Mouse (Mus musculus) intestine, embryonic 14.5 days (tissue): ENCODE measurements around the gene Ift46. TPM values are rescaled to one million over a fixed set of nuclear protein-coding genes. Genes with fewer than 3 reads are reported as not detected.
A peak's percentile ranks its signal among the peaks of the same experiment; 100 is the strongest.
"Not testable (repeated sequence)": the region's sequence is repeated elsewhere in the genome, so short reads cannot be mapped to it uniquely, and the experiment has no call there.

Experiments
- ATAC-seq: fragments of 200-750 bp; cut with Nextera tagmentation; replicated peaks from 2 replicates; pipeline ENCODE4 v1.8.0; 2017; ENCODE audit warnings: low read depth, moderate number of reproducible peaks, moderate TSS enrichment, moderate library complexity; ENCODE audit not compliant: low FRiP score, low TSS enrichment
- DNase-seq: peaks from one replicate; pipeline ENCODE4 v3.0.0-alpha.2; 2018; ENCODE audit warnings: low spot score
- H3K27ac ChIP-seq: fragments of 300-500 bp; sonication (generic); 2 replicates; pipeline ENCODE4 v1.5.1; 2014; ENCODE audit warnings: low read depth, mild to moderate bottlenecking, control low read depth
- H3K27me3 ChIP-seq: fragments of 300-500 bp; sonication (generic); replicated peaks from 2 replicates; pipeline ENCODE4 v1.6.1; 2014; ENCODE audit warnings: low read length, control low read depth; ENCODE audit not compliant: control insufficient read depth, insufficient read depth
- H3K36me3 ChIP-seq: fragments of 300-500 bp; sonication (generic); 2 replicates; pipeline ENCODE4 v1.6.1; 2014; ENCODE audit warnings: low read length, control low read depth; ENCODE audit not compliant: control insufficient read depth, insufficient read depth
- H3K4me1 ChIP-seq: fragments of 300-500 bp; sonication (generic); replicated peaks from 2 replicates; pipeline ENCODE4 v1.6.1; 2014; ENCODE audit warnings: low read length, control low read depth, mixed read lengths; ENCODE audit not compliant: control insufficient read depth, insufficient read depth
- H3K4me2 ChIP-seq: fragments of 300-500 bp; sonication (generic); 2 replicates; pipeline ENCODE4 v1.6.1; 2014; ENCODE audit warnings: low read length
- H3K4me3 ChIP-seq: fragments of 300-500 bp; sonication (generic); 2 replicates; pipeline ENCODE4 v1.5.1; 2014; ENCODE audit warnings: low read depth, low read length, control low read depth, mixed read lengths
- H3K9ac ChIP-seq: fragments of 300-500 bp; sonication (generic); 2 replicates; pipeline ENCODE4 v1.6.1; 2014; ENCODE audit warnings: mild to moderate bottlenecking, low read length
- H3K9me3 ChIP-seq: fragments of 300-500 bp; sonication (generic); 2 replicates; pipeline ENCODE4 v1.6.1; 2016; ENCODE audit warnings: low read length, control low read depth; ENCODE audit not compliant: control insufficient read depth
- WGBS: fragments of 180-500 bp; shearing (Covaris S2); extraction: QIAGEN DNeasy Blood & Tissue Kit; methylation state at CpG from one replicate; pipeline ENCODE4 v1.1.7; 2014; 5-methylcytosine and 5-hydroxymethylcytosine counted together
- polyA plus RNA-seq: library from polyadenylated mRNA; unstranded; fragments of >200 nt; fragmentation: Nextera tagmentation; extraction: Ambion mirVana; gene quantifications from 2 replicates; pipeline ENCODE4 v1.2.1, GENCODE M21; 2014

Ift46 gene
- polyA plus RNA-seq, 1 experiment from 2014 or later: 87.8 TPM

DNA sequence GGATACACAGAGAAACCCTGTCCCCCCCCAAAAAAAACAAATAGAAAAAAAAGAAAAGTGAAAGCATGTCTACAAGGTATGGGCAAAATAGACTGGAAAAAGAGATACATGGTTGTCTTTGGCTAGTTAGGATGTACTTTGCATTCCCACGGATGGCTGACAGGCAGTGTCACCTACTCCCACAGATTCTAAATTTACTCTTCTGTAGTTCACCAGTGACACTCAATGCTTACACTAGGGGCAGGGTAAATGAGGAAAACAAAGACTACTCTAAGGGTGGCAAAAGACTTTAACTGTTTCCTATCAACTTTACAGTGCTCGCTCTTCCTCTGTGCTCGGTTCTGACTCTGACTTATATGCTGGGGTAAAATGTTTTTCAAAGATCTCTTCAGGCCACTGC lies 21.0 kb upstream of the Ift46 start:
- WGBS: 89% methylated on average over 3 of the region's 3 CpGs
- Histone ChIP-seq H3K4me1 (no peaks in the 10 kb centered on the region), H3K9ac (no peak overlapping the region), H3K27me3 (no peaks in the 10 kb centered on the region), H3K36me3 (peaks cover 89% of the 10 kb centered on the region), H3K27ac (no peak overlapping the region), H3K9me3 (no peaks in the 10 kb centered on the region), H3K4me2 (no peak overlapping the region), H3K4me3 (no peak overlapping the region)
- ATAC-seq: no peak
- no peak for DNase-seq

DNA sequence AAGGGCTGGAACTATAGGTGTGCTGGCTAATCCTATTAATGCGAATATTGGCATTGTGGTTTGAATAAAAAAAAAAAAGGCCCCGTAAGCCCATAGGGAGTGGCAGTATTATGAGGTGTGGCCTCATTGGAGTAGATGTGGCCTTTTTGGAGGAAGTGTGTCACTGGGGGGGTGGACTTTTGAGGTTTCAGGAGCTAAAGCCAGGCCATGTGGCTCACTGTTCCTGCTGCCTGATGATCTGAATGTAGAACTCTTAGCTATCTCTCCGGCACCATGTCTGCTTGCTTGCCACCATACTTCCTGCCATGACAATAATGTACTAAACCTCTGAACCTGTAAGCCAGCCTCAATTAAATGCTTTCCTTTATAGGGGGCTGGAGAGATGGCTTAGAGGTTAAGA lies 20.4 kb upstream of the Ift46 start:
- no peak overlapping the region for H3K4me3 ChIP-seq
- no peaks in the 10 kb centered on the region for H3K4me1 ChIP-seq
- 94% methylated on average over 3 of the region's 3 CpGs for WGBS
- no peak overlapping the region for H3K4me2 ChIP-seq
- no peak for ATAC-seq
- no peaks in the 10 kb centered on the region for H3K27me3 ChIP-seq
- H3K27ac ChIP-seq: no peak overlapping the region
- no peak for DNase-seq
- peaks cover 94% of the 10 kb centered on the region for H3K36me3 ChIP-seq
- no peaks in the 10 kb centered on the region for H3K9me3 ChIP-seq
- H3K9ac ChIP-seq: no peak overlapping the region

DNA sequence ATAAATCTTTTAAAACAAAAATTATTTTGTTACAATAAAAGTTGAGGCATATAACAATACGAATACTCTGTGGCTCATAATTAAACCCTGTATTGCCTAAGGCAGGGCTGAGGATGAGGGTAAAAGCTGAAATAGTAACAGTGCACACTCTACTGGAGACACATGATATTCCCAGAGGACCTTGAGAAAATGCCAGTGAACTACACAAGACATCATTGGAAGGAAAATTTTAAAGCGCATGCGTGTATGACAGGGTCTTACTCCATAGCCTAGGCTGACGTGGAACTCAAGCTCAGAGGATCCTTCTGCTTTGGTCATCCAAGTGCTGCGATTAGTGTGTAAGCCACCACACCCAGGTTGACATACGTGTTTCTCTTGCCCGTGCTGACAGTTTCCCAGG lies 19.2 kb upstream of the Ift46 start:
- no peaks in the 10 kb centered on the region for H3K27me3 ChIP-seq
- peaks cover 95% of the 10 kb centered on the region for H3K36me3 ChIP-seq
- no peak for ATAC-seq
- H3K4me3 ChIP-seq: no peak overlapping the region
- H3K27ac ChIP-seq: no peak overlapping the region
- no peak overlapping the region for H3K4me2 ChIP-seq
- 96% methylated on average over 7 of the region's 7 CpGs for WGBS
- no peaks in the 10 kb centered on the region for H3K4me1 ChIP-seq
- no peaks in the 10 kb centered on the region for H3K9me3 ChIP-seq
- no peak overlapping the region for H3K9ac ChIP-seq
- DNase-seq: no peak

DNA sequence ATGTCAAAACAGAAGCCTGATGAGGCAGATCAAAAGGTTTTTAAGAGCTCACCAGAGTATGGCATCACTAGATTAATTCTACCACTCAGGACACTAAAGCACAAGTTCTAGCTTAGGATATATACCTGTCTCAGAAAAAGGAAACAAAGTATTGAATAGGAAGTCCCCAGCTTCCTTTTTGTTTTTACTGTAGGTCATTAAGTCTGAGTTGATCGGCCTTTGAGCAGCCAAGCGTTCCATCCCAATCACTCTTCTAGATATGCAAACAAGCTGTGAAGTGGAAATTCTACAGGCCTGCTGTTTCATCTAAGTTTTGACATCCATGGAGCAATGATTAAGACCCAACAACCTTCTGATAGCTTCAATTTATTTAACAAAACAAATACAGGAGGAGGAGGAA lies 6.8 kb upstream of the Ift46 start:
- H3K4me2 ChIP-seq: no peak overlapping the region
- no peak for ATAC-seq
- no peaks in the 10 kb centered on the region for H3K27me3 ChIP-seq
- no peaks in the 10 kb centered on the region for H3K9me3 ChIP-seq
- H3K9ac ChIP-seq: no peak overlapping the region
- peaks cover 18% of the 10 kb centered on the region for H3K4me1 ChIP-seq
- peaks cover 47% of the 10 kb centered on the region for H3K36me3 ChIP-seq
- WGBS: 75% methylated on average over 2 of the region's 2 CpGs
- no peak for DNase-seq
- H3K4me3 ChIP-seq: no peak overlapping the region
- no peak overlapping the region for H3K27ac ChIP-seq

DNA sequence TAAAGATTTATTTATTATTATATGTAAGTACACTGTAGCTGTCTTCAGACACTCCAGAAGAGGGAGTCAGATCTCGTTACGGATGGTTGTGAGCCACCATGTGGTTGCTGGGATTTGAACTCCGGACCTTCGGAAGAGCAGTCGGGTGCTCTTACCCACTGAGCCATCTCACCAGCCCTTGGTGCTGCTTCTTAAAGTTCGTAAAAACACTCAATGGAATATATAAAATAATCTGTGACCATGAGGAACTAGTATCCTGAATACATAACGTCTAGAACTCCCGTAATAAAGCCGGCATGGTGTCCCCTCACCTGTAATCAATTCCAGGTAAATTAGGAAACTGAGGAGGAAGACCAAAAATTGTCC lies 304 bp downstream of the Ift46 start:
- not testable (repeated sequence) for ATAC-seq

DNA sequence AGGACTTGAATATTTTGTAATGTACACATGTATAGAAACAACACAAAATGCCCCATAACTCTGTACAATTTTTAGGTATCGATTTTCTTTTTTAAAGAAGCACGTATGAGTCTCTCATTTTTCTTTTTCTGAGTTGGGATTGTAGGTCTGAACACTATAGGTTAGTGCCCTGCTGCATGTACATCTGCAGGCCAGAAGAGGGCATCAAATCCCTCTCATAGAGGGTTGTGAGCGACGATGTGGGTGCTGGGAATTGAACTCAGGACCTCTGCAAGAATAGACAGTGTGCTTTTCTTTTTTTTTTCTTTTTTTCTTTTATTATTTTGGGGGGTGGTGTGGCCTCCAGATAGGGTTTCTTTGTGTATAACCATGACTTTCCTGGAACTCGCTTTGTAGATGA lies 3.7 kb downstream of the Ift46 start:
- WGBS: 90% methylated on average over 5 of the region's 5 CpGs
- H3K4me1 ChIP-seq: peaks cover 2% of the 10 kb centered on the region; the same call in 1 of the 2 replicates
- no peak overlapping the region for H3K4me2 ChIP-seq
- no peak overlapping the region for H3K9ac ChIP-seq
- DNase-seq (no peak), ATAC-seq (no peak)
- no peaks in the 10 kb centered on the region for H3K27me3 ChIP-seq
- H3K36me3 ChIP-seq: peaks cover 11% of the 10 kb centered on the region; the same call in 1 of the 2 replicates
- no peak overlapping the region for H3K4me3 ChIP-seq
- no peak overlapping the region for H3K27ac ChIP-seq
- no peaks in the 10 kb centered on the region for H3K9me3 ChIP-seq

More for the DNA sequence above, 304 bp downstream of the Ift46 start:
- H3K36me3 ChIP-seq, H3K27ac ChIP-seq, H3K9ac ChIP-seq, H3K9me3 ChIP-seq, H3K27me3 ChIP-seq, DNase-seq: not testable (repeated sequence)
- Histone ChIP-seq H3K4me1 (peaks cover 25% of the 10 kb centered on the region), H3K4me3 (peak overlapping the region; percentile 82), H3K4me2 (peak overlapping the region; percentile 18)
- 42% methylated on average over 7 of the region's 9 CpGs for WGBS

DNA sequence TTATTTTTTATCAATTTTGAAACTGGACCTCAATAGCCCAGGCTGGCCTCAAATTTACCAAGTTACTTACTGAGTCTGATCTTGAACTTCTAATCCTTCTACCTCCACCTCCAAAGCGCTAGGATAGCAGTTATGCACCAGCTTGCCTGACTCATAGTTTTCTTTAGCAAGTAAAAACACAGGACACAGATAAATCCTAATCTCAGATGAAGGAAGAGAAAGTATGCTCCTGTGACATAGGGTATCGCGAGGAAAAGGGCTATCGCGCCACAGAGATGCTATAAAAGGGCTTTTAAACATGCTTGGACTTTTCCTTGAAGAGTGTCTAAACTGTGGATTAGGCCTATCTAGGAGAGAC lies 4.7 kb downstream of the Ift46 start:
- H3K27me3 ChIP-seq: no peaks in the 10 kb centered on the region
- no peak overlapping the region for H3K9ac ChIP-seq
- no peaks in the 10 kb centered on the region for H3K9me3 ChIP-seq
- no peaks in the 10 kb centered on the region for H3K4me1 ChIP-seq
- no peak overlapping the region for H3K4me3 ChIP-seq
- no peak for ATAC-seq
- no peak for DNase-seq
- peak overlapping the region; percentile 75; the same call in 1 of the 2 replicates for H3K4me2 ChIP-seq
- peaks cover 11% of the 10 kb centered on the region; the same call in 1 of the 2 replicates for H3K36me3 ChIP-seq
- 17% methylated on average over 5 of the region's 5 CpGs for WGBS
- 0 out of 2 replicates have a peak overlapping the region, but pooled peaks have one; percentile 29 for H3K27ac ChIP-seq

DNA sequence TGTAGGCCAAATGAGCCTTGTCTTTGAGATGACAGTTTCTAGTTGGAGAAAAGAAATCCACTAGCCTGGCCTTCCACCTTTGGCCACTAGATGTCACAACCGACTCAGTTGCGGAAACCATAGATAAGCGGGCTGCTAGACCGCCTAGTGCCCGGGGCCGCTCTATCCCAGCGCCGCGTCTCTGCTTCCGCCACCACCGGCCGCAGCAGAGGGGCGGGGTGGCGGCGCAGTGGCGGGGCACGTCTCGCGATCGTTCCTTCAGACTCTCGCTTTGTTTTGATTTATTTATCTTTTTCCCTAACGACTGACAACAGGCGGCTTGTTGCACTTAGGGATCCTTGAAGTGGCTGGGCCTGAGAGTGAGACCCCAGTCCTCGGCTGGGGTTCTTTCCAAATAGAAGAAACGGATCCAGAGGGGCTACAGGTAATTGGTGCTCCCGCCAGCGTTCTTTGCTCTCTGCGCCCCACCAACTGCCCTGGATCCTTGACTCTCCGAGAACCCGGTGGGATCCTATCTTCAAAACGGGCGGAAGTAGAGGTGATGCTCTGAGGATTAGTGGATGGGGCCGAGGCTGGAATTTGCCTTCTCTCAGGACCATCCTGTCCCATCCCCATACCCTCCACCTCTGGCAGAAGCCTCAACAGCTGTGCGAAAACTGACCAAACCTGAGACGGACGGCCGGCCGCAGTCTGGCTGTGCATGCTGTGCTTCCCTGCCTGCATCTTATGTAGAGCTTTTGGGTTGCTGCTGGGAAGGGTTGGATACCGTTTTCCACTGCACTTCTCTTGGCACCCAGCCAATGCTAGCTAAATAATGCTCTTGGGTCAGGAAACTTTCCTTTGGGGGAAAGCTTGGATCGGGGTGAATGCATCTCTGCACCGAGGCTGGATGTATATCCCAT lies 5.3 kb downstream of the Ift46 start:
- Histone ChIP-seq H3K9me3 (no peaks in the 10 kb centered on the region), H3K9ac (peak overlapping the region; percentile 91), H3K27me3 (no peaks in the 10 kb centered on the region), H3K36me3 (peaks cover 11% of the 10 kb centered on the region; the same call in 1 of the 2 replicates), H3K4me1 (no peaks in the 10 kb centered on the region), H3K27ac (peak overlapping the region; percentile 92), H3K4me3 (peak overlapping the region; percentile 82), H3K4me2 (peak overlapping the region; percentile 75)
- under 1% methylated on average over 41 of the region's 41 CpGs for WGBS
- DNase-seq (peak; percentile 96), ATAC-seq (peak; percentile 99)

DNA sequence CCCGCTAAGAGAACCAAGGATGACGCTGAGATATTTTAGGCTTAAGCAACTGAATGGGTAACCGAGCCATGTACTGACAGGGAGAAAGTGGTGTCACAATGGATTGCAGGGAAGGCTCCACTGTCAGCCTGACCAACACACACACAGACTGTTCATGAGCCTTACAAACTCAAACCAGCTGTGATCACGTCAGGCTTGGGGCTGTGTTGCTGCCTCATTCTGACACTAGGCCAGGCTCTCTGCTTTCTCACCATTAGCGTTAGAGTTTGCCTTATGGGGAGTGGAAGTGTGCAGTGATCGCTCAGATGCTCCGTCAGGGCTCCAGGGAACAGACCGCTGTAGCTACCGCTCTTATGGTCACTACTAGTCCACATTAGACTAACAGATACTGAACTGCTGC lies 25.1 kb downstream of the Ift46 start:
- H3K27ac ChIP-seq: no peak overlapping the region
- H3K4me3 ChIP-seq: no peak overlapping the region
- H3K27me3 ChIP-seq: 0 out of 2 replicates have a peak, but pooled peaks cover under 1% of the 10 kb centered on the region
- H3K36me3 ChIP-seq: peaks cover 43% of the 10 kb centered on the region
- no peak overlapping the region for H3K4me2 ChIP-seq
- H3K9me3 ChIP-seq: no peaks in the 10 kb centered on the region
- no peak for ATAC-seq
- no peak for DNase-seq
- H3K9ac ChIP-seq: no peak overlapping the region
- 75% methylated on average over 9 of the region's 9 CpGs for whole genome bisulfite sequencing
- no peaks in the 10 kb centered on the region for H3K4me1 ChIP-seq
